Mouse (Mus musculus): Measurements from ENCODE around the gene Arpc1a.
"Not testable (repeated sequence)": the region's sequence is repeated elsewhere in the genome, so short reads cannot be mapped to it uniquely, and the experiment has no call there.

The Arpc1a gene

GRCm38 (mm10) chr5:145083632-145084451 lies at the start of gene Arpc1a, which contains the start of gene Kpna7:
Gene Arpc1a (plus strand): TSS chr5:145083830.
Gene Kpna7 (minus strand): TSS chr5:145084030.
- no peak for TF ChIP-seq CTCF (conservative IDR thresholded peaks at IDR 0.05; ENCODE audit: low read length)
- TF ChIP-seq NANOG (IDR thresholded peaks at IDR 0.05; ENCODE audit: borderline replicate concordance, low read length), result no peak
- TF ChIP-seq POU5F1 (IDR thresholded peaks at IDR 0.05; ENCODE audit: borderline replicate concordance, low read length), result no peak
- Histone ChIP-seq H3K9me3 (ENCODE audit: low read length) (no peaks in the 10 kb centered on the region), H3K27me3 (ENCODE audit: insufficient read depth, low read length) (no peaks in the 10 kb centered on the region), H3K4me1 (replicated peaks; ENCODE audit: low read depth, low read length) (peaks cover 18% of the 10 kb centered on the region), H3K36me3 (ENCODE audit: insufficient read depth, low read length) (0 out of 2 replicates have a peak, but pooled peaks cover 4% of the 10 kb centered on the region), H3K4me3 (replicated peaks; ENCODE audit: low read length) (peak within 1 kb of the TSS; percentile 90)

- Histone ChIP-seq H3K4me1 (replicated peaks; ENCODE audit: low read depth, low read length) (peaks cover 6% of the 10 kb centered on the region), H3K36me3 (ENCODE audit: insufficient read depth, low read length) (no peaks in the 10 kb centered on the region), H3K4me3 (replicated peaks; ENCODE audit: low read length) (no peak overlapping the region), H3K9me3 (ENCODE audit: low read length) (peaks cover 6% of the 10 kb centered on the region), H3K27me3 (ENCODE audit: insufficient read depth, low read length) (no peaks in the 10 kb centered on the region)
- TF ChIP-seq CTCF (conservative IDR thresholded peaks at IDR 0.05; ENCODE audit: low read length) (peak; percentile 89), POU5F1 (IDR thresholded peaks at IDR 0.05; ENCODE audit: borderline replicate concordance, low read length) (no peak)
Observed at GRCm38 (mm10) chr5:145041628-145042027, 42.0 kb upstream of the Arpc1a start.

- H3K27me3 ChIP-seq (ENCODE audit: insufficient read depth, low read length); H3K4me1 ChIP-seq (replicated peaks; ENCODE audit: low read depth, low read length); H3K4me3 ChIP-seq (replicated peaks; ENCODE audit: low read length); H3K36me3 ChIP-seq (ENCODE audit: insufficient read depth, low read length): not testable (repeated sequence)
- peaks cover 16% of the 10 kb centered on the region for H3K9me3 ChIP-seq (ENCODE audit: low read length)
Observed at GRCm38 (mm10) chr5:145042690-145043089, 40.9 kb upstream of the Arpc1a start, which contains the start of gene 1700018F24Rik. Gene 1700018F24Rik (plus strand): TSS chr5:145042990.

- H3K27me3 ChIP-seq (ENCODE audit: insufficient read depth, low read length); H3K36me3 ChIP-seq (ENCODE audit: insufficient read depth, low read length); H3K4me3 ChIP-seq (replicated peaks; ENCODE audit: low read length); H3K9me3 ChIP-seq (ENCODE audit: low read length): not testable (repeated sequence)
- H3K4me1 ChIP-seq (replicated peaks; ENCODE audit: low read depth, low read length), result peaks cover 18% of the 10 kb centered on the region
Observed at GRCm38 (mm10) chr5:145054187-145054586, 29.4 kb upstream of the Arpc1a start.

GRCm38 (mm10) chr5:145057907-145058306 lies 25.7 kb upstream of the Arpc1a start:
- Histone ChIP-seq H3K4me1 (replicated peaks; ENCODE audit: low read depth, low read length) (peaks cover 38% of the 10 kb centered on the region), H3K27me3 (ENCODE audit: insufficient read depth, low read length) (no peaks in the 10 kb centered on the region), H3K9me3 (ENCODE audit: low read length) (peaks cover 15% of the 10 kb centered on the region), H3K4me3 (replicated peaks; ENCODE audit: low read length) (no peak overlapping the region), H3K36me3 (ENCODE audit: insufficient read depth, low read length) (0 out of 2 replicates have a peak, but pooled peaks cover under 1% of the 10 kb centered on the region)
- no peak for TF ChIP-seq NANOG (IDR thresholded peaks at IDR 0.05; ENCODE audit: borderline replicate concordance, low read length)
- no peak for TF ChIP-seq POU5F1 (IDR thresholded peaks at IDR 0.05; ENCODE audit: borderline replicate concordance, low read length)

GRCm38 (mm10) chr5:145058722-145059121 lies 24.9 kb upstream of the Arpc1a start:
- TF ChIP-seq POU5F1 (IDR thresholded peaks at IDR 0.05; ENCODE audit: borderline replicate concordance, low read length), result no peak
- TF ChIP-seq CTCF (conservative IDR thresholded peaks at IDR 0.05; ENCODE audit: low read length), result peak; percentile 80
- Histone ChIP-seq H3K4me1 (replicated peaks; ENCODE audit: low read depth, low read length) (peaks cover 38% of the 10 kb centered on the region), H3K9me3 (ENCODE audit: low read length) (peaks cover 23% of the 10 kb centered on the region), H3K36me3 (ENCODE audit: insufficient read depth, low read length) (0 out of 2 replicates have a peak, but pooled peaks cover 2% of the 10 kb centered on the region), H3K27me3 (ENCODE audit: insufficient read depth, low read length) (no peaks in the 10 kb centered on the region), H3K4me3 (replicated peaks; ENCODE audit: low read length) (no peak overlapping the region)

- Histone ChIP-seq H3K27me3 (ENCODE audit: insufficient read depth, low read length) (no peaks in the 10 kb centered on the region), H3K36me3 (ENCODE audit: insufficient read depth, low read length) (0 out of 2 replicates have a peak, but pooled peaks cover 2% of the 10 kb centered on the region), H3K4me3 (replicated peaks; ENCODE audit: low read length) (peak overlapping the region; percentile 27; the same call in 1 of the 2 replicates), H3K4me1 (replicated peaks; ENCODE audit: low read depth, low read length) (peaks cover 38% of the 10 kb centered on the region), H3K9me3 (ENCODE audit: low read length) (peaks cover 23% of the 10 kb centered on the region)
- 0 out of 2 replicates have a peak, but pooled peaks have one; percentile 2 for TF ChIP-seq NANOG (IDR thresholded peaks at IDR 0.05; ENCODE audit: borderline replicate concordance, low read length)
- TF ChIP-seq CTCF (conservative IDR thresholded peaks at IDR 0.05; ENCODE audit: low read length), result no peak
Observed at GRCm38 (mm10) chr5:145059524-145059923, 24.1 kb upstream of the Arpc1a start.

- Histone ChIP-seq H3K9me3 (ENCODE audit: low read length) (peaks cover 23% of the 10 kb centered on the region), H3K4me1 (replicated peaks; ENCODE audit: low read depth, low read length) (peaks cover 36% of the 10 kb centered on the region), H3K27me3 (ENCODE audit: insufficient read depth, low read length) (no peaks in the 10 kb centered on the region), H3K36me3 (ENCODE audit: insufficient read depth, low read length) (0 out of 2 replicates have a peak, but pooled peaks cover 5% of the 10 kb centered on the region), H3K4me3 (replicated peaks; ENCODE audit: low read length) (no peak overlapping the region)
- TF ChIP-seq CTCF (conservative IDR thresholded peaks at IDR 0.05; ENCODE audit: low read length) (no peak), NANOG (IDR thresholded peaks at IDR 0.05; ENCODE audit: borderline replicate concordance, low read length) (peak; percentile 73; the same call in 1 of the 2 replicates), POU5F1 (IDR thresholded peaks at IDR 0.05; ENCODE audit: borderline replicate concordance, low read length) (no peak)
Observed at GRCm38 (mm10) chr5:145064765-145065340, 18.8 kb upstream of the Arpc1a start.

- 0 out of 2 replicates have a peak, but pooled peaks cover 2% of the 10 kb centered on the region for H3K27me3 ChIP-seq (ENCODE audit: insufficient read depth, low read length)
Observed at GRCm38 (mm10) chr5:145068863-145069262, 14.8 kb upstream of the Arpc1a start.

More at GRCm38 (mm10) chr5:145068863-145069262, 14.8 kb upstream of the Arpc1a start:
- Histone ChIP-seq H3K36me3 (ENCODE audit: insufficient read depth, low read length) (0 out of 2 replicates have a peak, but pooled peaks cover 3% of the 10 kb centered on the region), H3K4me3 (replicated peaks; ENCODE audit: low read length) (no peak overlapping the region), H3K9me3 (ENCODE audit: low read length) (peaks cover 5% of the 10 kb centered on the region), H3K4me1 (replicated peaks; ENCODE audit: low read depth, low read length) (peaks cover 24% of the 10 kb centered on the region)
- TF ChIP-seq NANOG (IDR thresholded peaks at IDR 0.05; ENCODE audit: borderline replicate concordance, low read length), result no peak
- no peak for TF ChIP-seq CTCF (conservative IDR thresholded peaks at IDR 0.05; ENCODE audit: low read length)
- no peak for TF ChIP-seq POU5F1 (IDR thresholded peaks at IDR 0.05; ENCODE audit: borderline replicate concordance, low read length)
